In the genomic region with DNA sequence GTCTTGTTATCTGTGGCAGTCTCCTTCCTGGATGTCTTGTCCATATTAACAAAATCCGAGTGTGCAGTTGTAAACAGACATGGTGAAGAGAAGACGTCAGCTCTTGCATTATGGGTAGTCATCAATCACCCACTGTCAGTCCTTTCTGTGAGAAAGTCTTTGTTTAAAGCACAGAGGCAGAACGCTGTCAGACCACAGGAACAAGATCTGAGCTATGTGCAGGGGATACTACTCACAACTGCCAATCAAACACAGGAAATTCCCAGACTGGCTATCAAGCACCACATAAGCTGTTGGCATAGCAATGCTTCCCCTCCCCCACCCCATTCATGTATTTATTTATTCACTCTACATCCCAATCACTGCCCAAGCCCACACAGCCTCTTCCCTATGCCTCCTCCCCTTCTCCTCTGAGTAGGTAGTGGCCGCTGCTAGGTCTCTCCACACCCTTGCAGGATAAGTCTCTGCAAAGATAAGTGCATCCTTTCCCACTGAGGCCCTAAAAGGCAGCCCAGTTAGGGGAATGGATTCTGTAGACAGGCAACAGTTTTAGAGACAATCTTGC, we compare ENCODE assay signal across 18 mouse cellular contexts.
DNase-seq lines count a peak whose midpoint lies in the region; ATAC-seq and TF ChIP-seq lines count a peak whose summit lies in the region.
"Had no signal": no experiment of that assay in that cellular context is flagged by ENCODE, and none has a peak within 500 bp of the region (broad histone marks: within the 10 kb centered on the region; RNA-seq: fewer than 3 reads in every experiment).

No protein-coding gene starts in this region.

- no peaks in the 10 kb centered on the region for H3K27me3 ChIP-seq in lung, embryonic 16.5 days (ENCODE audit: control insufficient read depth, insufficient read depth, low read depth, low read length)
- no peaks in the 10 kb centered on the region for H3K27me3 ChIP-seq in hindbrain, embryonic 12.5 days
- no peaks in the 10 kb centered on the region for H3K27me3 ChIP-seq in midbrain, embryonic 14.5 days (ENCODE audit: control insufficient read depth, insufficient read depth, low read length)
- H3K27me3 ChIP-seq: embryonic facial prominence, embryonic 12.5 days; forebrain, embryonic 12.5 days; heart, embryonic 15.5 days; limb, embryonic 15.5 days had no signal

- no peak for TF ChIP-seq CTCF in lung, adult 2 months (IDR thresholded peaks at IDR 0.05; ENCODE audit: insufficient read depth, low read length)

- no peaks in the 10 kb centered on the region for H3K36me3 ChIP-seq in lung, embryonic 16.5 days (ENCODE audit: control insufficient read depth, insufficient read depth, low read length)
- no peaks in the 10 kb centered on the region for H3K36me3 ChIP-seq in hindbrain, embryonic 12.5 days
- H3K36me3 ChIP-seq in midbrain, embryonic 14.5 days (ENCODE audit: control insufficient read depth, insufficient read depth, low read length), result no peaks in the 10 kb centered on the region
- H3K36me3 ChIP-seq: embryonic facial prominence, embryonic 12.5 days; forebrain, embryonic 12.5 days; heart, embryonic 15.5 days; limb, embryonic 15.5 days had no signal

- WGBS in lung, embryonic 16.5 days, result 16% methylated on average over 4 of the region's 4 CpGs
- WGBS in lung, adult 2 months, result 13% methylated on average over 4 of the region's 4 CpGs
- WGBS in hindbrain, embryonic 12.5 days, result 24% methylated on average over 4 of the region's 4 CpGs
- WGBS in midbrain, embryonic 14.5 days, result 36% methylated on average over 4 of the region's 4 CpGs

- no peak overlapping the region for H3K9ac ChIP-seq in lung, embryonic 16.5 days (ENCODE audit: low read length)
- H3K9ac ChIP-seq in hindbrain, embryonic 12.5 days, result no peak overlapping the region
- no peak overlapping the region for H3K9ac ChIP-seq in midbrain, embryonic 14.5 days (replicated peaks; ENCODE audit: low read length)
- H3K9ac ChIP-seq: embryonic facial prominence, embryonic 12.5 days; forebrain, embryonic 12.5 days; heart, embryonic 15.5 days; limb, embryonic 15.5 days had no signal

- TF ChIP-seq POLR2A in lung, adult 2 months (IDR thresholded peaks at IDR 0.05; ENCODE audit: borderline replicate concordance, extremely low read depth, low read depth, low read length), result no peak

- no peak for DNase-seq in lung, adult 2 months
- peak; percentile 64 for DNase-seq in embryo, embryonic 10 days (ENCODE audit: low spot score)
- peak; percentile 33 for DNase-seq in midbrain, embryonic 14.5 days
- DNase-seq in c-Kit-positive CD71-positive TER-119-positive erythroid progenitor cells, embryonic 14.5 days (ENCODE audit: low spot score), result no peak
- no peak for DNase-seq in urinary bladder, postnatal 4 days (ENCODE audit: low spot score in 2 of 2)
- no peak for DNase-seq in layer of hippocampus, adult 9-11 months
- DNase-seq: cerebellum, adult 2 months; gastrocnemius, postnatal 10 days; kidney, adult 11 months; kidney, postnatal 36 days; right cerebral cortex, postnatal 25 days; thymus, postnatal 25 days had no signal

- H3K4me2 ChIP-seq in lung, embryonic 16.5 days (ENCODE audit: low read depth, low read length), result no peak overlapping the region
- H3K4me2 ChIP-seq in hindbrain, embryonic 12.5 days (replicated peaks), result no peak overlapping the region
- no peak overlapping the region for H3K4me2 ChIP-seq in midbrain, embryonic 14.5 days (ENCODE audit: low read length)
- H3K4me2 ChIP-seq: embryonic facial prominence, embryonic 12.5 days; forebrain, embryonic 12.5 days; heart, embryonic 15.5 days; limb, embryonic 15.5 days had no signal

- peak; percentile 87 for ATAC-seq in lung, embryonic 16.5 days (ENCODE audit: low read depth)
- ATAC-seq in hindbrain, embryonic 12.5 days (ENCODE audit: low FRiP score), result peak; percentile 88
- peak; percentile 46; the same call in 1 of the 2 replicates for ATAC-seq in midbrain, embryonic 14.5 days (ENCODE audit: low FRiP score, low TSS enrichment)

- no peak overlapping the region for H3K4me3 ChIP-seq in lung, embryonic 16.5 days (ENCODE audit: low read length)
- no peak overlapping the region for H3K4me3 ChIP-seq in lung, adult 2 months (replicated peaks; ENCODE audit: extremely low read depth, low read depth, low read length)
- H3K4me3 ChIP-seq in hindbrain, embryonic 12.5 days, result no peak overlapping the region
- no peak overlapping the region for H3K4me3 ChIP-seq in midbrain, embryonic 14.5 days (replicated peaks; ENCODE audit: low read depth, low read length)
- H3K4me3 ChIP-seq: embryonic facial prominence, embryonic 12.5 days; forebrain, embryonic 12.5 days; heart, embryonic 15.5 days; limb, embryonic 15.5 days had no signal

- H3K27ac ChIP-seq in lung, embryonic 16.5 days (ENCODE audit: low read length), result no peak overlapping the region
- H3K27ac ChIP-seq in hindbrain, embryonic 12.5 days, result no peak overlapping the region
- H3K27ac ChIP-seq in midbrain, embryonic 14.5 days (replicated peaks; ENCODE audit: low read depth, low read length), result no peak overlapping the region
- H3K27ac ChIP-seq: embryonic facial prominence, embryonic 12.5 days; forebrain, embryonic 12.5 days; heart, embryonic 15.5 days; limb, embryonic 15.5 days had no signal

- H3K4me1 ChIP-seq in lung, embryonic 16.5 days (replicated peaks; ENCODE audit: control insufficient read depth, insufficient read depth, low read length), result 0 out of 2 replicates have a peak, but pooled peaks cover 4% of the 10 kb centered on the region
- no peaks in the 10 kb centered on the region for H3K4me1 ChIP-seq in lung, adult 2 months (ENCODE audit: control insufficient read depth, insufficient read depth, low read length)
- peaks cover 6% of the 10 kb centered on the region for H3K4me1 ChIP-seq in hindbrain, embryonic 12.5 days
- H3K4me1 ChIP-seq in midbrain, embryonic 14.5 days (ENCODE audit: control insufficient read depth, insufficient read depth, low read length), result no peaks in the 10 kb centered on the region
- H3K4me1 ChIP-seq: limb, embryonic 15.5 days had no signal

- H3K9me3 ChIP-seq in lung, embryonic 16.5 days (ENCODE audit: control insufficient read depth, low read length), result no peaks in the 10 kb centered on the region
- no peaks in the 10 kb centered on the region for H3K9me3 ChIP-seq in hindbrain, embryonic 12.5 days (replicated peaks)
- no peaks in the 10 kb centered on the region for H3K9me3 ChIP-seq in midbrain, embryonic 14.5 days (ENCODE audit: control insufficient read depth, low read length)
- H3K9me3 ChIP-seq: embryonic facial prominence, embryonic 12.5 days; forebrain, embryonic 12.5 days; heart, embryonic 15.5 days; limb, embryonic 15.5 days had no signal

Comparison
In these comparisons a context has a peak if more than half of its experiments do, and no peak if none do; other contexts are left out.
1. DNase-seq: peak in embryo, embryonic 10 days (single experiment) and midbrain, embryonic 14.5 days (single experiment); none in lung, adult 2 months (single experiment), c-Kit-positive CD71-positive TER-119-positive erythroid progenitor cells, embryonic 14.5 days (single experiment), urinary bladder, postnatal 4 days (0 of 2) and layer of hippocampus, adult 9-11 months (single experiment).
2. Peak in every context shown above with its lines, with median percentiles within 50 percentile points of each other: ATAC-seq.